Mouse (Mus musculus) lung, embryonic 14.5 days (tissue): ENCODE results near the gene Pkd1l3. TPM values are rescaled to one million over a fixed set of nuclear protein-coding genes. Genes with fewer than 3 reads are reported as not detected.

Experiments used
- ATAC-seq: fragments of 200-750 bp; cut with Nextera tagmentation; 2 replicates; pipeline ENCODE4 v1.8.0; 2017; ENCODE audit warnings: mild to moderate bottlenecking, moderate TSS enrichment, moderate library complexity; ENCODE audit not compliant: insufficient read depth
- DNase-seq: peaks from one replicate; pipeline ENCODE4 v3.0.0-alpha.2; 2015
- H3K27ac ChIP-seq: fragments of 300-500 bp; sonication (generic); 2 replicates; pipeline ENCODE4 v1.5.1; 2014; ENCODE audit warnings: low read depth, mild to moderate bottlenecking, moderate library complexity
- H3K27me3 ChIP-seq: fragments of 300-500 bp; sonication (generic); 2 replicates; pipeline ENCODE4 v1.6.1; 2014; ENCODE audit warnings: low read length, control low read depth; ENCODE audit not compliant: insufficient read depth
- H3K36me3 ChIP-seq: fragments of 300-500 bp; sonication (generic); 2 replicates; pipeline ENCODE4 v1.6.1; 2014; ENCODE audit warnings: control low read depth; ENCODE audit not compliant: insufficient read depth
- H3K4me1 ChIP-seq: fragments of 300-500 bp; sonication (generic); 2 replicates; pipeline ENCODE4 v1.6.1; 2014; ENCODE audit warnings: antibody characterized with exemption, control low read depth; ENCODE audit not compliant: insufficient read depth
- H3K4me2 ChIP-seq: fragments of 300-500 bp; sonication (generic); 2 replicates; pipeline ENCODE4 v1.6.1; 2014; ENCODE audit warnings: mild to moderate bottlenecking
- H3K4me3 ChIP-seq: fragments of 300-500 bp; sonication (generic); 2 replicates; pipeline ENCODE4 v1.5.1; 2014; ENCODE audit warnings: low read depth, low read length
- H3K9ac ChIP-seq: fragments of 300-500 bp; sonication (generic); 2 replicates; pipeline ENCODE4 v1.6.1; 2014
- H3K9me3 ChIP-seq: fragments of 300-500 bp; sonication (generic); 2 replicates; pipeline ENCODE4 v1.6.1; 2016; ENCODE audit warnings: low read depth, low read length, control low read depth
- CTCF ChIP-seq: IDR thresholded peaks from 2 replicates; pipeline ENCODE4 v1.5.1; 2016; ENCODE audit warnings: antibody characterized with exemption, low read depth
- whole genome bisulfite sequencing: fragments of 180-500 bp; shearing (Covaris S2); extraction: QIAGEN DNeasy Blood & Tissue Kit; methylation state at CpG from one replicate; pipeline ENCODE4 v1.1.7; 2014; 5-methylcytosine and 5-hydroxymethylcytosine counted together
- polyA plus RNA-seq: library from polyadenylated mRNA; unstranded; fragments of >200 nt; fragmentation: Nextera tagmentation; extraction: Ambion mirVana; gene quantifications from 2 replicates; pipeline ENCODE4 v1.2.1, GENCODE M21; 2014

Gene Pkd1l3
- polyA plus RNA-seq, 1 experiment from 2014 or later: 0.09 TPM

GRCm38 (mm10) chr8:109584293-109584692 is 30.0 kb upstream of the Pkd1l3 start:
- H3K4me2 ChIP-seq: no peak overlapping the region
- H3K27ac ChIP-seq: no peak overlapping the region
- 88% methylated on average over 4 of the region's 4 CpGs for WGBS
- no peaks in the 10 kb centered on the region for H3K27me3 ChIP-seq
- no peak for TF ChIP-seq CTCF
- ATAC-seq: no peak
- H3K9ac ChIP-seq: no peak overlapping the region
- no peaks in the 10 kb centered on the region for H3K4me1 ChIP-seq
- H3K9me3 ChIP-seq: no peaks in the 10 kb centered on the region
- no peak for DNase-seq
- no peak overlapping the region for H3K4me3 ChIP-seq
- H3K36me3 ChIP-seq: no peaks in the 10 kb centered on the region

- WGBS: 76% methylated on average over 3 of the region's 3 CpGs
- Histone ChIP-seq H3K9me3 (no peaks in the 10 kb centered on the region), H3K27ac (no peak overlapping the region), H3K27me3 (no peaks in the 10 kb centered on the region), H3K36me3 (no peaks in the 10 kb centered on the region), H3K4me3 (no peak overlapping the region), H3K4me1 (no peaks in the 10 kb centered on the region), H3K4me2 (no peak overlapping the region), H3K9ac (no peak overlapping the region)
- no peak for TF ChIP-seq CTCF
- no peak for ATAC-seq
- no peak for DNase-seq
Measured at GRCm38 (mm10) chr8:109584830-109585229, 29.5 kb upstream of the Pkd1l3 start.

GRCm38 (mm10) chr8:109585652-109586051 is 28.7 kb upstream of the Pkd1l3 start:
- no peak for TF ChIP-seq CTCF
- no peak overlapping the region for H3K27ac ChIP-seq
- H3K27me3 ChIP-seq: no peaks in the 10 kb centered on the region
- H3K4me3 ChIP-seq: no peak overlapping the region
- H3K4me2 ChIP-seq: no peak overlapping the region
- no peaks in the 10 kb centered on the region for H3K4me1 ChIP-seq
- H3K9ac ChIP-seq: no peak overlapping the region
- H3K9me3 ChIP-seq: no peaks in the 10 kb centered on the region
- ATAC-seq (no peak), DNase-seq (no peak)
- H3K36me3 ChIP-seq: no peaks in the 10 kb centered on the region

GRCm38 (mm10) chr8:109586972-109587504 is 27.3 kb upstream of the Pkd1l3 start:
- Histone ChIP-seq H3K9me3 (no peaks in the 10 kb centered on the region), H3K36me3 (0 out of 2 replicates have a peak, but pooled peaks cover under 1% of the 10 kb centered on the region), H3K4me2 (no peak overlapping the region), H3K9ac (peak overlapping the region; percentile 16; the same call in 1 of the 2 replicates), H3K4me1 (no peaks in the 10 kb centered on the region), H3K27me3 (no peaks in the 10 kb centered on the region), H3K4me3 (no peak overlapping the region), H3K27ac (peak overlapping the region; percentile 82)
- ATAC-seq (peak; percentile 85), DNase-seq (peak; percentile 80)
- no peak for TF ChIP-seq CTCF
- 41% methylated on average over 7 of the region's 7 CpGs for WGBS

GRCm38 (mm10) chr8:109590901-109591300 is 23.4 kb upstream of the Pkd1l3 start:
- no peak for DNase-seq
- ATAC-seq: no peak
- Histone ChIP-seq H3K36me3 (peaks cover 28% of the 10 kb centered on the region; the same call in 1 of the 2 replicates), H3K9ac (no peak overlapping the region), H3K27me3 (no peaks in the 10 kb centered on the region), H3K4me2 (no peak overlapping the region), H3K9me3 (no peaks in the 10 kb centered on the region), H3K4me1 (no peaks in the 10 kb centered on the region), H3K27ac (no peak overlapping the region), H3K4me3 (no peak overlapping the region)
- WGBS: 85% methylated on average over 9 of the region's 9 CpGs
- TF ChIP-seq CTCF: no peak

GRCm38 (mm10) chr8:109591367-109591766 is 22.9 kb upstream of the Pkd1l3 start:
- Histone ChIP-seq H3K4me2 (no peak overlapping the region), H3K4me1 (no peaks in the 10 kb centered on the region), H3K9me3 (no peaks in the 10 kb centered on the region), H3K27ac (no peak overlapping the region), H3K4me3 (no peak overlapping the region), H3K27me3 (no peaks in the 10 kb centered on the region), H3K9ac (no peak overlapping the region), H3K36me3 (peaks cover 28% of the 10 kb centered on the region; the same call in 1 of the 2 replicates)
- WGBS: 83% methylated on average over 3 of the region's 3 CpGs
- DNase-seq (no peak), ATAC-seq (no peak)
- no peak for TF ChIP-seq CTCF

GRCm38 (mm10) chr8:109592164-109592563 is 22.2 kb upstream of the Pkd1l3 start:
- H3K36me3 ChIP-seq: peaks cover 30% of the 10 kb centered on the region; the same call in 1 of the 2 replicates
- H3K27me3 ChIP-seq: no peaks in the 10 kb centered on the region

More at GRCm38 (mm10) chr8:109592164-109592563, 22.2 kb upstream of the Pkd1l3 start:
- DNase-seq (no peak), ATAC-seq (no peak)
- Histone ChIP-seq H3K9me3 (no peaks in the 10 kb centered on the region), H3K4me3 (no peak overlapping the region), H3K27ac (no peak overlapping the region), H3K9ac (no peak overlapping the region), H3K4me2 (no peak overlapping the region), H3K4me1 (no peaks in the 10 kb centered on the region)
- WGBS: 71% methylated on average over 5 of the region's 5 CpGs
- TF ChIP-seq CTCF: no peak
